Mouse (Mus musculus): ENCODE data around the gene Osbpl10.

Osbpl10 gene

GRCm38 (mm10) chr9:115163031-115163430 lies 184.7 kb downstream of the Osbpl10 start:
- no peak for DNase-seq (ENCODE audit: low read depth, low spot score)

DNA sequence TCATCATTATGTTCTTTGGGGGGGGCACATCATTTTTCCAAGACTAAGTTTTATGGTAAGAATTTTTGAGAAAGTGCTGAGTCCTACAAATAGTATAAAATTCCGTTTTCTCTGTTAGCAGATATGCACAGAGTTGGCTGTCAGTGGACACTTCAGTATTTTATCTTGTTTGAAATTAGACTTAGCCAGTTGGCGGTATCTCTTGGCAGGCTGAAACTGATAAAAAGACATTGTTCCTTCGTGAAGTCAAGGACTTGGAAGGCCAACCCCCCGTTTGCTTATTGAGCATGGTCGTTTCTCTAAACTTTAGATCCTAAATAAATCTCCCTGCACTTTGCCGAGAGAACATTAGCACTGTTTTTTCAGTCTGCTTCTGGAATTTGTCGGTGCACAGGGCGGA lies 185.3 kb downstream of the Osbpl10 start:
- no peak for DNase-seq (ENCODE audit: low read depth, low spot score)

GRCm38 (mm10) chr9:115164351-115164750 lies 186.0 kb downstream of the Osbpl10 start:
- no peak for DNase-seq (ENCODE audit: low read depth, low spot score)

DNA sequence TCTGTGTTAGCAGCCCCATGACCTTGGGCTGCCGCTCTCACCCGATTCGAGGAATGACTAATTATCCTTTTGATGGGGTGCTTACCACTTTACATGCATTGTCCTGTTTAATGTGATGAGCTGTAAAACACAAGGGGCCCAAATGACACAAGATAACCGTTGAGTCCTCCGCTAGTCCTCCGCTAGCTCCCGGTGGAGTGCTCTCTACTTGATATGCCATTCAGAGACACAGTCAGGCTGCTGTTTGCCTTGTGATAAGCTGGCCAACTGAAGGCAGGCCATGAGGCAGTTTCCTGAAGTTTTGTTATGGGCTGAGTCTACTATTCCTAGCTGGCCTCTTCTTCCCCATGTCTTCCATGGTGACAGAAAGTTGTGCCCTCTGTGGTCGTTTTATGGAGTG lies 187.6 kb downstream of the Osbpl10 start:
- DNase-seq (ENCODE audit: low read depth, low spot score): no peak

GRCm38 (mm10) chr9:115169591-115169990 lies 191.2 kb downstream of the Osbpl10 start:
- no peak for DNase-seq (ENCODE audit: low read depth, low spot score)

DNA sequence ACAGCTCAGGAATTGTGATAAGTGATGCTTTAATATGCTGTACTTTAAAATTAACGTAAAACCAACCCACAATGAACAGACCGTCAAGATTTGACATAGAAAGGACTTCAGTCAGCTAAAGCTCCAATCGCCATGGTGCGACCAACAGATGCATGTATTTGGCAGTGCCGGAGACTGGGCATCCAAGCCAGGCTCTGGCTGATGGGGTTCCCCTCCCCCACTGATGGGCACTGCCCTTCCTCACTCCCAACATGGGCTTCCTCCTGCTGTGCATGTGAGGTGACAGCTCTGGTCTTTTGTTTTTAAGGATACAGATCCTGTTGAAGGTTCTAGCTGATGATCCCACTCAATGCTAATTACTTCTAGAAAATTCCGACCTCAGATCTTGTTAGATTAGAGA lies 193.7 kb downstream of the Osbpl10 start:
- DNase-seq (ENCODE audit: low read depth, low spot score): no peak

DNA sequence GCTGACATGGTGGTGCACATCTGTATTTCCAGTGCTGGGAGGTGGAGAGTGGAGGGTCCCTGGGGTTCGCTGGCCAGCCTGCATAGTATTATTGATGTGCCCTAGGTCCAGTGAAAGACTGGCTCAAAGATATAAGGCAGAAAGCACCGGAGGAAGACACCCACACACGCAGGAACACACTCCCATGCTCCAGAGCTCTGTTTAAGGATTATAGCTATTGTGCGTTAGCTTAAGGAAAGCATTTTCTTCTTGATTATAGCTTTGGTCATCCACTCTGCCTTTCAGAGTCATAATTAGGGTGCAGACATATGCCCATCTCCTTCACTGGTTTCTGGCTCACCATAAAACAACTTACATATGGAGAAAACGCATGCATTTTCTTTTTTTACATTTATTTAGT lies 200.8 kb downstream of the Osbpl10 start:
- no peak for DNase-seq (ENCODE audit: low read depth, low spot score)

DNA sequence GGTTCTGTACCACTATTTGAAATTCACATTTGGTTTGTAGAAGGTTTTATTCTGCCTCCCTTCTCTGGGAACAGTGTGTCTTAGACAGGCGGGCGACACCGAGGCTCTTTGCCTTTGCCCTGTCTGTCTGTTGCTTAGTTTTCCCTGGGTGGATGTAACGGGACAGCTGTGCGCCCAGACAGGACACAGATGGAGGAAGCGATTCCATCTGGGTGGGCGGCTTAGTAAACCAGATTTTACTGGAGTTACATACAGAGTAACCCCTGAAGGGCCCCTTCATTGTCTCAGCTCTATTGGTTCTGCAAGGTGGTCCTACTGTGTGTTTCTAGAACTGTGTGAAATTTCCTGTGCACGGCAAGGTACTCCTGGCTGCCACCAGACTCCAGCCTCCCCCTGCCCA lies 201.6 kb downstream of the Osbpl10 start:
- no peak for DNase-seq (ENCODE audit: low read depth, low spot score)

DNA sequence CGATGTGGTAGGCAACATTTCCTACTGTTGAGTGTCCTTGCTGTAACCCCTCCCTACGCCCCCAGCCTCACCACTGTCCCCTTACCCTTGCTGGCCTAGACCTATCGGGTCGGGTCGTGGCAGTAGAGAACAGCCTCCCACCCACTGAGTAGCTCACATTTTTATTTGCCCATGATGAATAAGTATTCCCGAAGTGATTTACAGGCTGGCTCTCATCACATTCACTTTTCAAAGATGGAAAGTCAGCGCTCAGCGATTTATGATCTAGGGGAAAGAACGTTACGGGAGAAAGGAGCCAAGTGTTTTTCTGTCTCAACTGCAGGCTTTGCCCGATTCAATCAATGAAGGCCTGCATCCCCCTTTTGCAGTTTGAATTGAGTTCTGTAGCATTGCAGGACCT lies 208.0 kb downstream of the Osbpl10 start:
- no peak for DNase-seq (ENCODE audit: low read depth, low spot score)

DNA sequence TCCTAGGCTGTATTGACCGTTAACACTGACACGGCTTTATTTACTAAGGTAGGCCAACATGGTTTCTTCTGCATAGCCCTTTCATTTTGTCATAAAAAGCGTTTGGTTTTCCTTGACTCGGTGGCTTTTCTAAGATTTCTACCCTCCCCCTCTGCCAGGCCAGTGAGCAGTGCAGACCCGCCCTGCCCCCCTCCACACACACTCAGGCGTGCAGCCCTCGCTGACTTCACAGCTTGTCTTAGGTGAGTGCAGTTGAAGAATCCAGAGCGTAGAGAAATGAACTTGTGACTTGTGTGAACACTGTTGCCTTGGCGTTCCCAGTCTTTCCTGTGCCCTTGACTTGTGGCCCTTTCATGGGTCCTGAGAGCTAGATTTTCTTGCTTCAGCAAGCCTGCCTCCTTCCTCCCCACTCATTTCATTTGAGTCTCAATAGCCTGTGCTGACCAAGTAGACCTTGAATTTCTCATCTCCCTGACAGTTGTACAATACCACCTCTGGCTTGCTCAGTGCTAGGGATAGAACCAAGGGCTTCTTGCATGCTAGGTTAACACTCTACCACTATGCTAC lies 212.1 kb downstream of the Osbpl10 start:
- no peak for DNase-seq (ENCODE audit: low read depth, low spot score)

GRCm38 (mm10) chr9:115192890-115193289 lies 214.5 kb downstream of the Osbpl10 start:
- no peak for DNase-seq (ENCODE audit: low read depth, low spot score)

DNA sequence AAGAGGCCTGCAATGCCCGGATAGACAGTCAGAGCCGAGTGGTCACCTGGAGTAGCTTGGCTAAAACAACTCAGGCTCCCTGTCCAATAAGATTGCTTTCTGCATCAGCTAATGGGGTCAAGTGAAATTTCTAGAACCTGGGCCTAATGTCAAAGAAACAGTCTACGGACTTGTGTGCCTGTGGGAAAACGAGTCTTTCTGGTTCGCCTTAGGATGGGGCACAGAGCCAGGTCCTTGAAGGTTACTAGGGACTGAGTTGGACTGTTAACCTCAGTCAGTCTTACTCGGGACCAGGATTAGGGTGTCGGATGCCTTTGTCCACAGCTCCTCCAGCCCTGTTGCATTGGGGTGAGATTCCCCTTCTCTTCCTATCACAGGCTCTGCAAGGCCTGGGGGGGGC lies 218.7 kb downstream of the Osbpl10 start:
- no peak for DNase-seq (ENCODE audit: low read depth, low spot score)

DNA sequence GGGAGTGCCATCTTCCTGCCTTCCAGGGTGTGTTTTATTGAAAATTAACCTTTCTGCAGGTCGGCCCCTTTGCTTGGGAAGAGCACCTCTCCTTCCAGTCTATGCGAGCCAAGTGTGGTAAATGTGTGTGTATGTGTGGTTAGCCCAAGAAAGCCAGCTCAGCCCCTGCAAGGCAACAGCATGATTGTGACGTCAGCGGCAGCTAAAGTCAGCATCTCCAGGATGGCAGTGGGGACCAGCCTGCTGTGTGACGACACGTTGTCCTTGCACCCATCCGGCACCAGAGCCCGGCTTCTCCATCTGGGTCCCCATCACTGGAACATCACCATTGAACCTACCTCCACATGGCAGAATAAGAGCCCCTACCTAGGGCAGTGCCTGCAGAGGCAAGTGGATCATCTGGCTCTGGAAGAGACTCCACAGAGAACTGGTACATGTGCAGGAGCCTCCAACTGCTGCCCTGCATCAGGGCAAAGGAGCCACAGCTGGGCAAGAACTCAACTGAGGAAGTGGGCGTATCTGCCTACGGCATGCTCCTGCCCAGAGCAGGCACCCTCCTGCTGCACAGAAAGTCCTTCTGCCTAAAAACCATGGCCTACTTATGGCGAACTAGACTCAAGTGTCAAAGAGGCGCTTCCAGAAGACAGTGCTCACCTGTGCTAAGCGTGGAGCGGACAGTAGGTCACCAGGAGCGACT lies 221.9 kb downstream of the Osbpl10 start:
- no peak for DNase-seq (ENCODE audit: low read depth, low spot score)

- no peak for DNase-seq (ENCODE audit: low read depth, low spot score)
Observed at GRCm38 (mm10) chr9:115201264-115201663, 222.9 kb downstream of the Osbpl10 start.

DNA sequence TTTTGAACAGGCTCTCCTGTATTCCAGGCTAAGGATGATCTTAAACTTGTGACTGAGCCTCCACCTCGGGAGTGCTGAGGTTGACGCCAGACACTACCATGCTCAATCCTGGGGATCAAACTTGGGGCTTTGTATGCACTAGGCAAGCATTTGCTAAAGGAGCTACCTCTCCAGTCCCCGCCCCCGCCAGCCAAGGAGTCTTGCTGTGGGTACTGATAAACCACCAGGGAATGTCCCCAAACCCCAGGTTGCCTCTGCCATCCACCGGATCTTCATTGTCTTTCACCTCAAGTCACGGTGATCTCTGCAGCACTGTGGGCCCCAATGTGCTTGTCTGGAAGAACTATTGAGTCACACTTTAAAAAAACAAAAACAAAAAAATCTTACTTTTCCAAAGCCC lies 224.8 kb downstream of the Osbpl10 start:
- no peak for DNase-seq (ENCODE audit: low read depth, low spot score)

DNA sequence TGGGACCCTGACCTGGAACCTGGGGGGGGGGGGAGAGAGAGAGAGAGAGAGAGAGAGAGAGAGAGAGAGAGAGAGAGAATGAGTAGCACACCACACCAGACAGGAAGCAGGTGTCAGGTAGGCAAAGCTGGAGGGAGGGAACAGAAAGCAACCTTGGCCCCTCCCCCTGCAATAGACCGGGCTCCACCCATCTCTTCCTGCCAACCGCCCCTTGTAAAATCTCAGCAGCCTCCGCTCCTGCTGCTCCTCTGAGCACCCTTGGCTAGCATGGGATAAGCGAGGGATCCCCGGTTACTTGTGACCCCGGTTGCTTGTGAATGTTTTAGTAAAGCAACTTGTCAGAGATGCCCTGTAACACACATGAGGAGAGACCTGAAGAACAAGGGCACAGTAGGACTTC lies 227.1 kb downstream of the Osbpl10 start:
- DNase-seq (ENCODE audit: low read depth, low spot score): no peak

GRCm38 (mm10) chr9:115206219-115206618 lies 227.8 kb downstream of the Osbpl10 start:
- no peak for DNase-seq (ENCODE audit: low read depth, low spot score)

GRCm38 (mm10) chr9:115209737-115210136 lies 231.4 kb downstream of the Osbpl10 start:
- DNase-seq (ENCODE audit: low read depth, low spot score): no peak

DNA sequence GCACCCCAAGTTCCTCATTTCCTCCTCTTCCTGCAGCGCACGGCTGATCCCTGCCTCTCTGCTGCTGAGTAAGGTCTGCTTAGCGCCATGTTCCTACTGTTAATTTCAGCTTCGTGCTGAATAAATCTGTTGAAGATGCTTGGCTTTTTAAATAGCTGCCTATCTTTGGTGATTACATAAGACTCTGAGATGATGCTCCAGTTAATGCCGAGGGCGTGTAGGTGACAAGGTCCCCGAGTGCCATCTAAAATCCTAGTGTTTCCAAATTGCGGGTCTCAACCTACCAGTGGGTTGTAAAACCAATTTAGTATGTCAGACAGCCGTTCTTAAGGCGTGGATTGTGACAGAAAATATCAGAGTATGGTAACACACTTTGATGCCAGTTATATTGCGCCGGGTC lies 232.2 kb downstream of the Osbpl10 start:
- peak; percentile 59 for DNase-seq (ENCODE audit: low read depth, low spot score)

GRCm38 (mm10) chr9:115213755-115214264 lies 235.4 kb downstream of the Osbpl10 start:
- DNase-seq (ENCODE audit: low read depth, low spot score): no peak

GRCm38 (mm10) chr9:115214572-115215571 lies 236.5 kb downstream of the Osbpl10 start:
- no peak for DNase-seq (ENCODE audit: low read depth, low spot score)

Data from telencephalon, adult 2 months (tissue).